Mouse (Mus musculus) forebrain, postnatal 0 days (tissue): ENCODE data around the gene Cnih4. TPM values are rescaled to one million over a fixed set of nuclear protein-coding genes. Genes with fewer than 3 reads are reported as not detected.
A peak's percentile ranks its signal among the peaks of the same experiment; 100 is the strongest.

Experiments used
- ATAC-seq: fragments of 200-750 bp; cut with Nextera tagmentation; 2 replicates; pipeline ENCODE4 v1.8.0; 2017; ENCODE audit warnings: mild to moderate bottlenecking, moderate library complexity
- DNase-seq: peaks from one replicate; pipeline ENCODE4 v3.0.0-alpha.2; 2015
- H3K27ac ChIP-seq: fragments of 300-500 bp; sonication (generic); 2 replicates; pipeline ENCODE4 v1.5.1; 2014; ENCODE audit warnings: low read depth, mild to moderate bottlenecking, antibody characterized with exemption, low read length, moderate library complexity, mixed read lengths
- H3K27me3 ChIP-seq: fragments of 300-500 bp; sonication (generic); 2 replicates; pipeline ENCODE4 v1.6.1; 2014; ENCODE audit warnings: mild to moderate bottlenecking, low read length, mixed read lengths; ENCODE audit not compliant: insufficient read depth
- H3K36me3 ChIP-seq: fragments of 300-500 bp; sonication (generic); 2 replicates; pipeline ENCODE4 v1.6.1; 2014; ENCODE audit warnings: mild to moderate bottlenecking, moderate library complexity; ENCODE audit not compliant: insufficient read depth
- H3K4me1 ChIP-seq: fragments of 300-500 bp; sonication (generic); 2 replicates; pipeline ENCODE4 v1.6.1; 2014; ENCODE audit warnings: antibody characterized with exemption; ENCODE audit not compliant: insufficient read depth
- H3K4me2 ChIP-seq: fragments of 300-500 bp; sonication (generic); 2 replicates; pipeline ENCODE4 v1.6.1; 2014; ENCODE audit warnings: low read depth, mild to moderate bottlenecking, moderate library complexity
- H3K4me3 ChIP-seq: fragments of 300-500 bp; sonication (generic); 2 replicates; pipeline ENCODE4 v1.5.1; 2014; ENCODE audit warnings: low read depth, low read length, mixed read lengths
- H3K9ac ChIP-seq: fragments of 300-500 bp; sonication (generic); 2 replicates; pipeline ENCODE4 v1.6.1; 2014; ENCODE audit warnings: mild to moderate bottlenecking
- H3K9me3 ChIP-seq: fragments of 300-500 bp; sonication (generic); 2 replicates; pipeline ENCODE4 v1.6.1; 2016; ENCODE audit warnings: low read length
- CTCF ChIP-seq: sonication (generic); IDR thresholded peaks from 2 replicates; pipeline ENCODE4 v1.5.1; 2016; ENCODE audit warnings: antibody characterized with exemption, control low read depth, low read depth
- WGBS: fragments of 180-500 bp; shearing (Covaris S2); extraction: QIAGEN DNeasy Blood & Tissue Kit; methylation state at CpG from one replicate; pipeline ENCODE4 v1.1.7; 2014; 5-methylcytosine and 5-hydroxymethylcytosine counted together
- polyA plus RNA-seq: library from polyadenylated mRNA; unstranded; fragments of >200 nt; fragmentation: Nextera tagmentation; extraction: Ambion mirVana; gene quantifications from 2 replicates; pipeline ENCODE4 v1.2.1, GENCODE M21; 2015
- total RNA-seq: library from RNA; depleted of rRNA; stranded (reverse); fragments of >200 nt; gene quantifications from 2 replicates; pipeline ENCODE4 v1.2.3, GENCODE M21; 2014

The Cnih4 gene
- total and polyA plus RNA-seq, 2 experiments from 2014 or later = 27.1 to 49.4 TPM

- 32% methylated on average over 5 of the region's 5 CpGs for WGBS
- Histone ChIP-seq H3K27ac (no peak overlapping the region; the same call in 1 of the 2 replicates), H3K4me2 (peak overlapping the region; percentile 72), H3K9ac (peak overlapping the region; percentile 84), H3K9me3 (no peaks in the 10 kb centered on the region), H3K4me1 (peaks cover 6% of the 10 kb centered on the region; the same call in 1 of the 2 replicates), H3K4me3 (peak overlapping the region; percentile 87), H3K27me3 (no peaks in the 10 kb centered on the region), H3K36me3 (peaks cover 12% of the 10 kb centered on the region)
- ATAC-seq (no peak), DNase-seq (no peak)
- TF ChIP-seq CTCF = no peak
Observed at GRCm38 (mm10) chr1:181151541-181151940, 7.0 kb downstream of the Cnih4 start.

- no peak overlapping the region for H3K27ac ChIP-seq
- TF ChIP-seq CTCF = no peak
- no peak overlapping the region for H3K9ac ChIP-seq
- 84% methylated on average over 2 of the region's 2 CpGs for WGBS
- H3K4me3 ChIP-seq = no peak overlapping the region
- H3K4me2 ChIP-seq = no peak overlapping the region
- H3K36me3 ChIP-seq = peaks cover 44% of the 10 kb centered on the region
- ATAC-seq = no peak
- H3K9me3 ChIP-seq = no peaks in the 10 kb centered on the region
- no peak for DNase-seq
- H3K4me1 ChIP-seq = no peaks in the 10 kb centered on the region
- H3K27me3 ChIP-seq = no peaks in the 10 kb centered on the region
Observed at GRCm38 (mm10) chr1:181167816-181168215, 23.3 kb downstream of the Cnih4 start.

- 74% methylated on average over 3 of the region's 3 CpGs for WGBS
- TF ChIP-seq CTCF = no peak
- no peak for DNase-seq
- Histone ChIP-seq H3K4me2 (no peak overlapping the region), H3K9me3 (no peaks in the 10 kb centered on the region), H3K9ac (no peak overlapping the region), H3K4me3 (no peak overlapping the region), H3K36me3 (peaks cover 38% of the 10 kb centered on the region), H3K27me3 (no peaks in the 10 kb centered on the region), H3K27ac (no peak overlapping the region), H3K4me1 (no peaks in the 10 kb centered on the region)
- ATAC-seq = no peak
Observed at GRCm38 (mm10) chr1:181168377-181168776, 23.9 kb downstream of the Cnih4 start.

GRCm38 (mm10) chr1:181170210-181170609 is 25.7 kb downstream of the Cnih4 start:
- no peaks in the 10 kb centered on the region for H3K9me3 ChIP-seq
- H3K36me3 ChIP-seq = peaks cover 31% of the 10 kb centered on the region
- DNase-seq (no peak), ATAC-seq (no peak)
- no peak for TF ChIP-seq CTCF
- 85% methylated on average over 8 of the region's 8 CpGs for WGBS
- H3K4me1 ChIP-seq = no peaks in the 10 kb centered on the region
- no peak overlapping the region for H3K27ac ChIP-seq
- H3K4me2 ChIP-seq = no peak overlapping the region
- H3K9ac ChIP-seq = no peak overlapping the region
- no peak overlapping the region for H3K4me3 ChIP-seq
- H3K27me3 ChIP-seq = no peaks in the 10 kb centered on the region

GRCm38 (mm10) chr1:181188925-181189324 is 44.4 kb downstream of the Cnih4 start:
- TF ChIP-seq CTCF = no peak
- ATAC-seq = no peak
- WGBS = over 99% methylated on average over 4 of the region's 4 CpGs
- Histone ChIP-seq H3K27ac (no peak overlapping the region), H3K4me2 (no peak overlapping the region), H3K4me1 (no peaks in the 10 kb centered on the region), H3K27me3 (no peaks in the 10 kb centered on the region), H3K36me3 (peaks cover 71% of the 10 kb centered on the region), H3K9ac (no peak overlapping the region), H3K9me3 (no peaks in the 10 kb centered on the region), H3K4me3 (no peak overlapping the region)
- no peak for DNase-seq

GRCm38 (mm10) chr1:181199446-181199845 is 55.0 kb downstream of the Cnih4 start:
- no peak overlapping the region for H3K4me2 ChIP-seq
- H3K27me3 ChIP-seq = no peaks in the 10 kb centered on the region
- no peak overlapping the region for H3K27ac ChIP-seq
- H3K36me3 ChIP-seq = peaks cover 73% of the 10 kb centered on the region
- H3K9ac ChIP-seq = no peak overlapping the region
- H3K4me3 ChIP-seq = no peak overlapping the region
- no peaks in the 10 kb centered on the region for H3K9me3 ChIP-seq
- DNase-seq (no peak), ATAC-seq (no peak)
- WGBS = 91% methylated on average over 4 of the region's 4 CpGs
- TF ChIP-seq CTCF = no peak
- no peaks in the 10 kb centered on the region for H3K4me1 ChIP-seq

- Histone ChIP-seq H3K36me3 (peaks cover 8% of the 10 kb centered on the region; the same call in 1 of the 2 replicates), H3K27ac (no peak overlapping the region), H3K9ac (peak overlapping the region; percentile 94), H3K4me3 (peak overlapping the region; percentile 99), H3K27me3 (no peaks in the 10 kb centered on the region), H3K4me1 (peaks cover 8% of the 10 kb centered on the region; the same call in 1 of the 2 replicates), H3K4me2 (peak overlapping the region; percentile 87), H3K9me3 (no peaks in the 10 kb centered on the region)
- ATAC-seq (no peak), DNase-seq (peak; percentile 19)
- 13% methylated on average over 4 of the region's 4 CpGs for WGBS
- no peak for TF ChIP-seq CTCF
Observed at GRCm38 (mm10) chr1:181210147-181210546, 65.7 kb downstream of the Cnih4 start.
